Mouse (Mus musculus) macrophage (primary cell): ENCODE measurements around the gene Gm10972. TPM values are rescaled to one million over a fixed set of nuclear protein-coding genes. Genes with fewer than 3 reads are reported as not detected.
"Not testable (repeated sequence)": the region's sequence is repeated elsewhere in the genome, so short reads cannot be mapped to it uniquely, and the experiment has no call there.

Source experiments
- H3K27ac ChIP-seq: fragments of 350-480 bp; formaldehyde crosslinking; 2 replicates; pipeline ENCODE4 v1.9.0; 2021
- H3K36me3 ChIP-seq: fragments of 350-480 bp; formaldehyde crosslinking; 2 replicates; pipeline ENCODE4 v1.9.0; 2021; ENCODE audit errors: inconsistent target
- H3K4me3 ChIP-seq: fragments of 350-480 bp; formaldehyde crosslinking; 2 replicates; pipeline ENCODE4 v1.9.0; 2021; ENCODE audit errors: inconsistent target
- H3K79me2 ChIP-seq: fragments of 350-480 bp; formaldehyde crosslinking; 2 replicates; pipeline ENCODE4 v1.9.0; 2021; ENCODE audit errors: inconsistent target
- WGBS: methylation state at CpG from one replicate; pipeline ENCODE4 v1.1.7; 2026; ENCODE audit warnings: inconsistent platforms; ENCODE audit not compliant: missing documents; 5-methylcytosine and 5-hydroxymethylcytosine counted together
- polyA plus RNA-seq: library from polyadenylated mRNA; stranded (reverse); fragments of 250-400 nt; gene quantifications from 3 replicates; pipeline ENCODE4 v1.2.4, GENCODE M21; 2018; ENCODE audit warnings: inconsistent platforms
- total RNA-seq, 78 experiments: library from RNA; depleted of rRNA; stranded (reverse); fragments of 250-400 nt; gene quantifications; 1 replicate in 9 of 78; 2 replicates in 24 of 78; 3 replicates in 43 of 78; 4 replicates in 2 of 78; pipeline ENCODE4 v1.2.4; 2018; ENCODE audit warnings: inconsistent platforms in 56 of 78

Gene Gm10972
- not detected for total RNA-seq (2018; cell fraction: chromatin; rRNA removed)
- not detected for total RNA-seq (2018; cell fraction: cytosol; rRNA removed)
- total RNA-seq (2018; cell fraction: nucleus; rRNA removed) = not detected
- not detected in 3 replicates for polyA plus RNA-seq

- H3K36me3 ChIP-seq, H3K79me2 ChIP-seq, H3K4me3 ChIP-seq, H3K27ac ChIP-seq: not testable (repeated sequence)
- WGBS = 96% methylated on average over 2 of the region's 2 CpGs
Measured at GRCm38 (mm10) chr3:94642495-94643162, at the start of gene Gm10972. TSS of gene Gm10972 (plus strand) at chr3:94643112.

GRCm38 (mm10) chr3:94595871-94596287, 47.0 kb upstream of the Gm10972 start:
- WGBS = 99% methylated on average over 5 of the region's 6 CpGs

GRCm38 (mm10) chr3:94597224-94597779, 45.6 kb upstream of the Gm10972 start:
- H3K4me3 ChIP-seq = no peak overlapping the region
- H3K27ac ChIP-seq = no peak overlapping the region
- no peaks in the 10 kb centered on the region for H3K36me3 ChIP-seq
- 80% methylated on average over 3 of the region's 3 CpGs for WGBS
- H3K79me2 ChIP-seq = no peaks in the 10 kb centered on the region

More at GRCm38 (mm10) chr3:94595871-94596287, 47.0 kb upstream of the Gm10972 start:
- Histone ChIP-seq H3K36me3 (no peaks in the 10 kb centered on the region), H3K79me2 (no peaks in the 10 kb centered on the region), H3K27ac (no peak overlapping the region), H3K4me3 (no peak overlapping the region)

- 7% methylated on average over 3 of the region's 4 CpGs for WGBS
- H3K36me3 ChIP-seq = no peaks in the 10 kb centered on the region
Measured at GRCm38 (mm10) chr3:94601959-94602358, 41.0 kb upstream of the Gm10972 start.

GRCm38 (mm10) chr3:94609621-94610020, 33.3 kb upstream of the Gm10972 start:
- no peaks in the 10 kb centered on the region for H3K79me2 ChIP-seq
- peak overlapping the region; percentile 95 for H3K27ac ChIP-seq
- 49% methylated on average over 3 of the region's 3 CpGs for WGBS
- no peak overlapping the region for H3K4me3 ChIP-seq
- no peaks in the 10 kb centered on the region for H3K36me3 ChIP-seq

More at GRCm38 (mm10) chr3:94601959-94602358, 41.0 kb upstream of the Gm10972 start:
- Histone ChIP-seq H3K79me2 (no peaks in the 10 kb centered on the region), H3K4me3 (no peak overlapping the region), H3K27ac (no peak overlapping the region)

- Histone ChIP-seq H3K4me3 (no peak overlapping the region), H3K27ac (peak overlapping the region; percentile 95)
- WGBS = 74% methylated on average over 2 of the region's 2 CpGs
Measured at GRCm38 (mm10) chr3:94610581-94610980, 32.3 kb upstream of the Gm10972 start.

GRCm38 (mm10) chr3:94611343-94611742, 31.6 kb upstream of the Gm10972 start:
- Histone ChIP-seq H3K4me3 (no peak overlapping the region), H3K79me2 (no peaks in the 10 kb centered on the region), H3K36me3 (no peaks in the 10 kb centered on the region), H3K27ac (peak overlapping the region; percentile 95)
- WGBS = 79% methylated on average over 4 of the region's 4 CpGs

More at GRCm38 (mm10) chr3:94610581-94610980, 32.3 kb upstream of the Gm10972 start:
- no peaks in the 10 kb centered on the region for H3K36me3 ChIP-seq
- no peaks in the 10 kb centered on the region for H3K79me2 ChIP-seq

GRCm38 (mm10) chr3:94611834-94612233, 31.1 kb upstream of the Gm10972 start:
- Histone ChIP-seq H3K79me2 (no peaks in the 10 kb centered on the region), H3K27ac (peak overlapping the region; percentile 95), H3K4me3 (no peak overlapping the region), H3K36me3 (no peaks in the 10 kb centered on the region)
- 79% methylated on average over 5 of the region's 5 CpGs for WGBS

GRCm38 (mm10) chr3:94612274-94612673, 30.6 kb upstream of the Gm10972 start:
- no peaks in the 10 kb centered on the region for H3K79me2 ChIP-seq
- H3K36me3 ChIP-seq = no peaks in the 10 kb centered on the region
- peak overlapping the region; percentile 95 for H3K27ac ChIP-seq
- 43% methylated on average over 1 of the region's 1 CpGs for WGBS
- H3K4me3 ChIP-seq = no peak overlapping the region

- WGBS = 95% methylated on average over 7 of the region's 7 CpGs
- peak overlapping the region; percentile 95 for H3K27ac ChIP-seq
Measured at GRCm38 (mm10) chr3:94613258-94613878, 29.5 kb upstream of the Gm10972 start.

GRCm38 (mm10) chr3:94616717-94617116, 26.2 kb upstream of the Gm10972 start:
- 31% methylated on average over 4 of the region's 4 CpGs for WGBS
- no peaks in the 10 kb centered on the region for H3K79me2 ChIP-seq
- no peak overlapping the region for H3K27ac ChIP-seq
- H3K4me3 ChIP-seq = no peak overlapping the region
- H3K36me3 ChIP-seq = no peaks in the 10 kb centered on the region

More at GRCm38 (mm10) chr3:94613258-94613878, 29.5 kb upstream of the Gm10972 start:
- Histone ChIP-seq H3K4me3 (no peak overlapping the region), H3K79me2 (no peaks in the 10 kb centered on the region), H3K36me3 (no peaks in the 10 kb centered on the region)

GRCm38 (mm10) chr3:94621740-94622507, 21.0 kb upstream of the Gm10972 start:
- 93% methylated on average over 11 of the region's 11 CpGs for WGBS
- peak overlapping the region; percentile 52 for H3K27ac ChIP-seq
- no peaks in the 10 kb centered on the region for H3K79me2 ChIP-seq
- H3K4me3 ChIP-seq = no peak overlapping the region
- H3K36me3 ChIP-seq = no peaks in the 10 kb centered on the region

- H3K79me2 ChIP-seq = no peaks in the 10 kb centered on the region
- no peaks in the 10 kb centered on the region for H3K36me3 ChIP-seq
- H3K4me3 ChIP-seq = no peak overlapping the region
- 100% methylated on average over 10 of the region's 10 CpGs for WGBS
- no peak overlapping the region for H3K27ac ChIP-seq
Measured at GRCm38 (mm10) chr3:94622550-94622949, 20.4 kb upstream of the Gm10972 start.

GRCm38 (mm10) chr3:94624281-94624680, 18.6 kb upstream of the Gm10972 start:
- Histone ChIP-seq H3K36me3 (no peaks in the 10 kb centered on the region), H3K79me2 (no peaks in the 10 kb centered on the region), H3K27ac (no peak overlapping the region), H3K4me3 (no peak overlapping the region)
- 96% methylated on average over 4 of the region's 4 CpGs for WGBS
